Mouse (Mus musculus): ENCODE measurements around the gene Sdc3. TPM values are rescaled to one million over a fixed set of nuclear protein-coding genes. Genes with fewer than 3 reads are reported as not detected.

The Sdc3 gene
- polyA plus RNA-seq, 1 experiment: 45.3 TPM

DNA sequence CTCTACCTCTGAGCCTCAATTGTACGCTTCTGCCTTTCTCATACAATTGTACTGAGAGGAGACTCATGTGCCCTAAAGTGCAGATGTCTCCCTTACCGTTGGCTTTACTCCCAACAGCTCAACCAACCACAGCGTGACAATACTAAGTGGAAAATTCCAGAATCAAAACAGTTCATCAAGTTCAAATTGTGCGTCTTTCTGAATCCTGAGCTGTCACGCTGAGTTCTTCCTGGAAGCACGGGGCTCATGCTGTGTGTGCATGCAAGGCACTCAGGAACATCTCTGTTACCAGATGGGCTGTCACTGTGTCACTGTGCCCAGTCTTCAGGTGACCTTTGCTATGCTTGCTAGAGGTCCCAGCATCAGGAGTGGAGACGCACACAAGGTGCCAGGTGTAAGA is 13.4 kb downstream of the Sdc3 start:
- H3K4me3 ChIP-seq (ENCODE audit: insufficient read depth, low read depth, low read length): no peak overlapping the region
- 59% methylated on average over 7 of the region's 7 CpGs for WGBS
- no peaks in the 10 kb centered on the region for H3K4me1 ChIP-seq (ENCODE audit: control insufficient read depth, insufficient read depth, low read length)
- no peak for DNase-seq
- H3K27me3 ChIP-seq (replicated peaks; ENCODE audit: control insufficient read depth, insufficient read depth, low read length): no peaks in the 10 kb centered on the region
- no peaks in the 10 kb centered on the region for H3K36me3 ChIP-seq (ENCODE audit: control insufficient read depth, insufficient read depth, low read length)
- TF ChIP-seq CTCF (conservative IDR thresholded peaks at IDR 0.05; ENCODE audit: insufficient read depth, insufficient read length, low read depth, low read length) (no peak), POLR2A (IDR thresholded peaks at IDR 0.05; ENCODE audit: low read depth, low read length) (no peak)
- no peak overlapping the region for H3K27ac ChIP-seq (ENCODE audit: insufficient read depth, low read depth, low read length)

DNA sequence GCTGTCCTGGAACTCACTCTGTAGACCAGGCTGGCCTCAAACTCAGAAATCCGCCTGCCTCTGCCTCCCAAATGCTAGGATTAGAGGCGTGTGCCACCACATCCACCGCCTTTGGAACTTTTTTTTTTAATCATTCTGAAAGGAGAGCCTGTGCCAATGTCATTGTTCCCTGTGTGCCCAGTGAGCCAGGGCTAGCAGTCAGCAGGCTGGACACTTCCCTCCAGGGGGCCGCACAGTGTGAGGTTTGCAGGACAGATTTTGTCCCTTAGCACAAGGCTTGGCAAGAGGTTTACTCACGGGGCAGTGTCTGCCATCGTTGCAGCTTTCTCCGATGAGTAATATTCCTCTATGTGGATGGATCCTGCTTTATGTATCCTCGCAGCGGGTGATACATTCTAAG is 14.4 kb downstream of the Sdc3 start:
- WGBS: 96% methylated on average over 9 of the region's 9 CpGs
- no peaks in the 10 kb centered on the region for H3K4me1 ChIP-seq (ENCODE audit: control insufficient read depth, insufficient read depth, low read length)
- no peak overlapping the region for H3K4me3 ChIP-seq (ENCODE audit: insufficient read depth, low read depth, low read length)
- no peak for DNase-seq
- H3K36me3 ChIP-seq (ENCODE audit: control insufficient read depth, insufficient read depth, low read length): no peaks in the 10 kb centered on the region
- no peak overlapping the region for H3K27ac ChIP-seq (ENCODE audit: insufficient read depth, low read depth, low read length)
- no peak for TF ChIP-seq CTCF (conservative IDR thresholded peaks at IDR 0.05; ENCODE audit: insufficient read depth, insufficient read length, low read depth, low read length)
- TF ChIP-seq POLR2A (IDR thresholded peaks at IDR 0.05; ENCODE audit: low read depth, low read length): no peak
- no peaks in the 10 kb centered on the region for H3K27me3 ChIP-seq (replicated peaks; ENCODE audit: control insufficient read depth, insufficient read depth, low read length)

DNA sequence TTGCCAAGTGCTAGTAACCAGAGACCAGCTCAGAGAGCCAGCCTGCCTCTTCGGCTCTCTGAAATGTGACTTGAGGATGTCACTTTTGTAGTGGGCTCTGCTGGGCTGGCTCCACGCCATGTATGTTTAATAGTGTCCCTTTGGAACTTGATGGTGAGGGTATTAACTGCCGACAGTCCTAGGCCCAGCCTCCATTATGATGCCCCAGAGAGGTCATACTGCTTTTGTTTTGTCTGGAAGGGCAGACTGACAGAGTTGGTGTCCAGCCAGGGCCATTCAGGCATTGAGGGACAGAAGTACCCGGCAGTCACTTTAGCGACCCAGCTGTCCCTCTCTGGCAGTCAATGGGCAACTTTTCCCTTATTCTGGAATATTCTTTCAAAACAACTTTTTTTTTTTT is 17.4 kb downstream of the Sdc3 start:
- Histone ChIP-seq H3K4me1 (ENCODE audit: control insufficient read depth, insufficient read depth, low read length) (no peaks in the 10 kb centered on the region), H3K27me3 (replicated peaks; ENCODE audit: control insufficient read depth, insufficient read depth, low read length) (no peaks in the 10 kb centered on the region), H3K27ac (ENCODE audit: insufficient read depth, low read depth, low read length) (no peak overlapping the region), H3K4me3 (ENCODE audit: insufficient read depth, low read depth, low read length) (no peak overlapping the region), H3K36me3 (ENCODE audit: control insufficient read depth, insufficient read depth, low read length) (no peaks in the 10 kb centered on the region)
- TF ChIP-seq POLR2A (IDR thresholded peaks at IDR 0.05; ENCODE audit: low read depth, low read length) (no peak), CTCF (conservative IDR thresholded peaks at IDR 0.05; ENCODE audit: insufficient read depth, insufficient read length, low read depth, low read length) (no peak)
- DNase-seq: no peak
- 56% methylated on average over 5 of the region's 5 CpGs for WGBS

DNA sequence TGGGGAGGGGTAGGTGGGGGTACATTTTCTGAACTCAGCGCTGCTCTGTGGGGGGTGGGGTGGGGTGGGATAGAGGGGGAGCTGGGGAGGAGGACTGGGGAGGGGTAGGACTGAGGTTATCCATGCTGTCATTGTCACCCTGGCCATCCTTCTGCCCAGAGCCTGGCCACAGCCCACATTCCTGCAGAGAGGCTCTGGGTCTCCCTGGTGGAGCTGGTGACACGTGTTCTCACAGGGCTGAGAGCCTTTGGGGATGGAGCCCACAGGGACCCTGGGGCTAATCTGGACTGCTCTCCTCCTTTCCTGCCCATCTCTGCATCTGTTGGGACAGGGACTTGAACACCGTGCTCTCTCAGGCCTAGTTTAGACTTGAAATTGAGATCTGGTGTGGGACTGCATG is 18.5 kb downstream of the Sdc3 start:
- 84% methylated on average over 3 of the region's 3 CpGs for WGBS
- Histone ChIP-seq H3K4me1 (ENCODE audit: control insufficient read depth, insufficient read depth, low read length) (no peaks in the 10 kb centered on the region), H3K27me3 (replicated peaks; ENCODE audit: control insufficient read depth, insufficient read depth, low read length) (no peaks in the 10 kb centered on the region), H3K36me3 (ENCODE audit: control insufficient read depth, insufficient read depth, low read length) (no peaks in the 10 kb centered on the region), H3K27ac (ENCODE audit: insufficient read depth, low read depth, low read length) (no peak overlapping the region), H3K4me3 (ENCODE audit: insufficient read depth, low read depth, low read length) (no peak overlapping the region)
- TF ChIP-seq POLR2A (IDR thresholded peaks at IDR 0.05; ENCODE audit: low read depth, low read length): no peak
- TF ChIP-seq CTCF (conservative IDR thresholded peaks at IDR 0.05; ENCODE audit: insufficient read depth, insufficient read length, low read depth, low read length): no peak
- no peak for DNase-seq

DNA sequence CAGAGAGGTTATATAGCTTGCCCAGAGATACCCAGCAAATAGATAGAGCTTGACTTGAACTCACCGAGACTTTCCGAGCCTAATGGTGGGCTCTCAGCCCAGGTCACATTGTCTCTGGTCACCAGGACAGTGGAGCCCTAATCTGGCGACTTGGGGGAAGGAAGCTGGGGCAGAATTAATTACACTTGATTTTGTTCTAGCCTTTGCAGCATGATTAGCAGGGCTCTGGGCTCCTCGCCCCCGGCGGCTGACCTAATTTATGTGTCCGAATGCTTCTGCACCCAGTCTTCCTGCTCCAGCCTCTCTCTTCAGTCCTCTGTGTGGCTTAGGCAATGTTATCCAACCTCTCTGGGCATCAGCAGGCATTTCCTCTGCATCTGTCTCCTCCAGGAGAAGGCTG is 19.0 kb downstream of the Sdc3 start:
- Histone ChIP-seq H3K27me3 (replicated peaks; ENCODE audit: control insufficient read depth, insufficient read depth, low read length) (no peaks in the 10 kb centered on the region), H3K36me3 (ENCODE audit: control insufficient read depth, insufficient read depth, low read length) (no peaks in the 10 kb centered on the region), H3K4me1 (ENCODE audit: control insufficient read depth, insufficient read depth, low read length) (no peaks in the 10 kb centered on the region), H3K4me3 (ENCODE audit: insufficient read depth, low read depth, low read length) (no peak overlapping the region), H3K27ac (ENCODE audit: insufficient read depth, low read depth, low read length) (no peak overlapping the region)
- no peak for TF ChIP-seq POLR2A (IDR thresholded peaks at IDR 0.05; ENCODE audit: low read depth, low read length)
- TF ChIP-seq CTCF (conservative IDR thresholded peaks at IDR 0.05; ENCODE audit: insufficient read depth, insufficient read length, low read depth, low read length): no peak
- DNase-seq: no peak
- WGBS: 61% methylated on average over 7 of the region's 7 CpGs

DNA sequence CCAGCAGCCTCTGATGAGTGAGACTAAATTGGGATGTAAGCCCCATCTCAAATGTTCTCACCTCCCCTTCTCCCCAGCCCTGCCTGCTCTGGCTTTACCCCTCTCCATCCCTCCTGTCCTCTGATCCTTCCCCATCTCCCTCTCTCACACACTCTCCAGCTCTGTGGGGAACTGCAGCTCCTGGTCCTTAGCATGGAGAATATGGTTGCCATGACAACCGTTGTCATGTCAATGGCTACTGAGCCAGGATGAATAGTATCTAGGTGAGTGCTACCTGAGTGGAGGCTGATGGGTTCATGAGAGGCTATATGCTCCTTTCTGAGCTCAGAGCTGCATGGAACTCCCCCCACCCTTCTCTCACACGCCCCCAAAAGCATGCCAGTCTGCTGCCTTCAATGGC is 21.6 kb downstream of the Sdc3 start:
- no peaks in the 10 kb centered on the region for H3K4me1 ChIP-seq (ENCODE audit: control insufficient read depth, insufficient read depth, low read length)
- DNase-seq: no peak
- no peaks in the 10 kb centered on the region for H3K36me3 ChIP-seq (ENCODE audit: control insufficient read depth, insufficient read depth, low read length)
- WGBS: 63% methylated on average over 2 of the region's 2 CpGs
- no peak overlapping the region for H3K27ac ChIP-seq (ENCODE audit: insufficient read depth, low read depth, low read length)
- H3K4me3 ChIP-seq (ENCODE audit: insufficient read depth, low read depth, low read length): no peak overlapping the region
- TF ChIP-seq POLR2A (IDR thresholded peaks at IDR 0.05; ENCODE audit: low read depth, low read length) (no peak), CTCF (conservative IDR thresholded peaks at IDR 0.05; ENCODE audit: insufficient read depth, insufficient read length, low read depth, low read length) (no peak)
- H3K27me3 ChIP-seq (replicated peaks; ENCODE audit: control insufficient read depth, insufficient read depth, low read length): no peaks in the 10 kb centered on the region

DNA sequence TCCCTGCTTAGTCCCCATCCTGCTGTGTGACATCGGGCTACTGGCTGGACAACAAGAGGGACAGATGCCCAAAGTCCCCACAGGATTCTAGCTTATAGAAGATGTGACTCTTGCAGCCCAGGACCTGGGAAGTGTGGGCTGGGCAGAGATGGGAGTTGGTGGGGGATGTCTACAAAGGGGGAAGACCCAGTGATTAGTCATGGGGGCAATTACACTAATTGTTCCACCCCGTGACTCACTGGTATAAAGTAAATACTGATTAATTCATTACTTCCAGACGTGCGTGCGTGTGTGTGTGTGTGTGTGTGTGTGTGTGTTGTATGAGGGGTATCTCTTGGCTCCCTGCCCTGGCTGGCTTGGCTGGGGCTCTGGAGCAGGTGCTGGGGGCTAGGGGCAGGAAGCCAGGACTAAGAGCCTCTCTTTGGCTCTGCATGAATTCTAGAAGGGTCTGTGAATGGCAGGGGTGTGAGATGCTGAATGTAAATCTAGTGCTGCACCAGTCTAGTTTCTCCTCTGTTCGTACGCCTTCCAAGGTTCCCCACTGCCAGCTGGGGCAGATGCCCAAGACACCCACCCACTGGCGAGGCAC is 22.5 kb downstream of the Sdc3 start:
- H3K4me1 ChIP-seq (ENCODE audit: control insufficient read depth, insufficient read depth, low read length): no peaks in the 10 kb centered on the region
- no peaks in the 10 kb centered on the region for H3K27me3 ChIP-seq (replicated peaks; ENCODE audit: control insufficient read depth, insufficient read depth, low read length)
- TF ChIP-seq POLR2A (IDR thresholded peaks at IDR 0.05; ENCODE audit: low read depth, low read length) (no peak), CTCF (conservative IDR thresholded peaks at IDR 0.05; ENCODE audit: insufficient read depth, insufficient read length, low read depth, low read length) (no peak)
- WGBS: 72% methylated on average over 8 of the region's 8 CpGs
- no peak overlapping the region for H3K4me3 ChIP-seq (ENCODE audit: insufficient read depth, low read depth, low read length)
- H3K36me3 ChIP-seq (ENCODE audit: control insufficient read depth, insufficient read depth, low read length): no peaks in the 10 kb centered on the region
- DNase-seq: no peak
- H3K27ac ChIP-seq (ENCODE audit: insufficient read depth, low read depth, low read length): no peak overlapping the region

Data from kidney, adult 2 months (tissue).